Mouse (Mus musculus) lung, embryonic 14.5 days (tissue): Measurements from ENCODE around the gene Ccdc183. TPM values are rescaled to one million over a fixed set of nuclear protein-coding genes. Genes with fewer than 3 reads are reported as not detected.

ENCODE experiments used
- ATAC-seq: fragments of 200-750 bp; cut with Nextera tagmentation; 2 replicates; pipeline ENCODE4 v1.8.0; 2017; ENCODE audit warnings: mild to moderate bottlenecking, moderate TSS enrichment, moderate library complexity; ENCODE audit not compliant: insufficient read depth
- DNase-seq: peaks from one replicate; pipeline ENCODE4 v3.0.0-alpha.2; 2015
- H3K27ac ChIP-seq: fragments of 300-500 bp; sonication (generic); 2 replicates; pipeline ENCODE4 v1.5.1; 2014; ENCODE audit warnings: low read depth, mild to moderate bottlenecking, moderate library complexity
- H3K27me3 ChIP-seq: fragments of 300-500 bp; sonication (generic); 2 replicates; pipeline ENCODE4 v1.6.1; 2014; ENCODE audit warnings: low read length, control low read depth; ENCODE audit not compliant: insufficient read depth
- H3K36me3 ChIP-seq: fragments of 300-500 bp; sonication (generic); 2 replicates; pipeline ENCODE4 v1.6.1; 2014; ENCODE audit warnings: control low read depth; ENCODE audit not compliant: insufficient read depth
- H3K4me1 ChIP-seq: fragments of 300-500 bp; sonication (generic); 2 replicates; pipeline ENCODE4 v1.6.1; 2014; ENCODE audit warnings: antibody characterized with exemption, control low read depth; ENCODE audit not compliant: insufficient read depth
- H3K4me2 ChIP-seq: fragments of 300-500 bp; sonication (generic); 2 replicates; pipeline ENCODE4 v1.6.1; 2014; ENCODE audit warnings: mild to moderate bottlenecking
- H3K4me3 ChIP-seq: fragments of 300-500 bp; sonication (generic); 2 replicates; pipeline ENCODE4 v1.5.1; 2014; ENCODE audit warnings: low read depth, low read length
- H3K9ac ChIP-seq: fragments of 300-500 bp; sonication (generic); 2 replicates; pipeline ENCODE4 v1.6.1; 2014
- H3K9me3 ChIP-seq: fragments of 300-500 bp; sonication (generic); 2 replicates; pipeline ENCODE4 v1.6.1; 2016; ENCODE audit warnings: low read depth, low read length, control low read depth
- CTCF ChIP-seq: IDR thresholded peaks from 2 replicates; pipeline ENCODE4 v1.5.1; 2016; ENCODE audit warnings: antibody characterized with exemption, low read depth
- WGBS: fragments of 180-500 bp; shearing (Covaris S2); extraction: QIAGEN DNeasy Blood & Tissue Kit; methylation state at CpG from one replicate; pipeline ENCODE4 v1.1.7; 2014; 5-methylcytosine and 5-hydroxymethylcytosine counted together
- polyA plus RNA-seq: library from polyadenylated mRNA; unstranded; fragments of >200 nt; fragmentation: Nextera tagmentation; extraction: Ambion mirVana; gene quantifications from 2 replicates; pipeline ENCODE4 v1.2.1, GENCODE M21; 2014

Gene Ccdc183
- polyA plus RNA-seq, 1 experiment from 2014 or later = 0.28 TPM

- WGBS = 65% methylated on average over 6 of the region's 6 CpGs
- H3K4me2 ChIP-seq = no peak within 1 kb of the TSS
- no peaks in the 10 kb centered on the region for H3K27me3 ChIP-seq
- H3K4me1 ChIP-seq = no peaks in the 10 kb centered on the region
- H3K9me3 ChIP-seq = no peaks in the 10 kb centered on the region
- H3K4me3 ChIP-seq = no peak within 1 kb of the TSS
- TF ChIP-seq CTCF = no peak
- H3K36me3 ChIP-seq = no peaks in the 10 kb centered on the region
- H3K27ac ChIP-seq = no peak within 1 kb of the TSS
- DNase-seq (no peak), ATAC-seq (no peak)
- H3K9ac ChIP-seq = no peak within 1 kb of the TSS
Observed at GRCm38 (mm10) chr2:25627811-25628210, 10.3 kb upstream of the Ccdc183 start, which contains the start of gene Fcna. Gene Fcna (minus strand): TSS chr2:25628030.

DNA sequence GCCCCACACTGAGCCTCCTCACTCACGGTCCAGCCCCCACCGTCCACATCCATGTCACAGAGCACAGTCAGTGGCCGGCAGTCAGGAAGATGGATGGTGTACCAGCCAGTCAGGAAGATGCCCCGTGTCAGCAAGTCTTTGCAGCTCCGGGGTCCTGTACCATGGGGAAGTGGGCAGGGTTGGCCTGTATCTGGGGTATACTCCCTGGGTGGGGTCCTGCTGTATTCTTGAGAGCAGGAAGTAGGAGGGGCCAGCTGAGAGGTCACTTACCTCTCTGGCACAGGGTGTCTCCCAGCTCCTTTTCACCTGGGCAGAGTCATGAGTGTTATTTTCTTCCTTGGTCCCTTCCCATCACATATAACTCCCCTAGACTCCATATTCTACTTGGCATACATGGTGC lies 8.5 kb upstream of the Ccdc183 start:
- H3K27me3 ChIP-seq = no peaks in the 10 kb centered on the region
- H3K4me1 ChIP-seq = no peaks in the 10 kb centered on the region
- DNase-seq (no peak), ATAC-seq (no peak)
- H3K4me3 ChIP-seq = no peak overlapping the region
- H3K9ac ChIP-seq = no peak overlapping the region
- H3K27ac ChIP-seq = no peak overlapping the region
- TF ChIP-seq CTCF = no peak
- H3K36me3 ChIP-seq = no peaks in the 10 kb centered on the region
- H3K9me3 ChIP-seq = no peaks in the 10 kb centered on the region
- H3K4me2 ChIP-seq = no peak overlapping the region
- WGBS = 17% methylated on average over 5 of the region's 5 CpGs

DNA sequence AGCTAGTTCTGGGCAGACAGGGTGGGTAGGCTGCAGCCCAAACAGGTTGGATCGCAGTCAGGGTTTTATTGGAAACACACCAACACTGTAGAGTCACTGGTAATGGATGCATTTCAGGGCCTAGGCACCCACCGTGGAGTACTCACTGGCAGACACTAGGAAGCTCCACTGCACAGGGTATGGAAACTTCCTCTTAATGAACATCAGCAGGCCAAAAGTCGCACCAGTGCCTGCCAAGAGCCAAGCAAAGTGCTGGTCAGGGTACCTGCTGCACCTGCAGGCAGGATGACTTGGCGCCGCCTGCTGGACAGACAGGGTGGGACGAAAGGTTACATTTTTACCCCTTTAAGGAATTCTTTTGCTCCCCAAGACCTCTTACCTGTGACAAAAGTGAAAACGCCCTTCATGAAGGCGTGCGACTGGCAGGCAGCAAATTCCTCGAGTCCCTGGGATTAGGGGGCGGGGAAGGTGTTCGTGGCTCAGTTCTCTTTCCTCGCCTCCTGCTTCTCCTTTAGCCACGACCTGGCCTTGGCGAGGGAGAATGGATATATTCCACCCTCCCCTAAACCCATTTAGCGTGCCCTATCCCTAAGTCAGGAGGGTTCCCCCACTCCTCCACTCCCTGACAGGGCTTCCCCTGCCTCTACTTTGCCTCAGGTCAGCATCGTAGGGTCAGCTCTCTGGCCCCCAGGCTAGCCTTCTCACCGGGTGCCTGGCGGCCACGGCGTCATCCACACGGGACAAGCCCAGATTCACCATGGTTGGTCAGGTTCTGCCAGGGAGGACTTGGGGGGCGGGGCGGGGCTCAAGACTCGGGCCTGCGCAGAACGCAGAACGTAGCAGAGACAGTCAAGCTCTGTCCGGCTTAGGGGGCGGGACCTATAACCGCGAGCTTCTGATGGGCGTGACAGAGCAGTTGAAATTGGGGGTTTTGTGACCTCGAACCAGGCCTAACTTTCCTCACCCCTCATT lies 4.0 kb upstream of the Ccdc183 start, which contains the start of gene Tmem141:
Gene Tmem141, minus strand, starts transcription at position 777 of the 972 bp plus-strand sequence.
- H3K36me3 ChIP-seq = no peaks in the 10 kb centered on the region
- peaks cover 19% of the 10 kb centered on the region for H3K27me3 ChIP-seq
- H3K9me3 ChIP-seq = no peaks in the 10 kb centered on the region
- peak within 1 kb of the TSS; percentile 64 for H3K4me2 ChIP-seq
- 0 out of 2 replicates have a peak within 1 kb of the TSS, but pooled peaks have one; percentile 37 for H3K27ac ChIP-seq
- ATAC-seq = peak; percentile 95
- peak within 1 kb of the TSS; percentile 37 for H3K4me3 ChIP-seq
- H3K4me1 ChIP-seq = no peaks in the 10 kb centered on the region
- peak; percentile 91 for DNase-seq
- H3K9ac ChIP-seq = peak within 1 kb of the TSS; percentile 38
- TF ChIP-seq CTCF = peak; percentile 80
- 5% methylated on average over 34 of the region's 34 CpGs for WGBS

DNA sequence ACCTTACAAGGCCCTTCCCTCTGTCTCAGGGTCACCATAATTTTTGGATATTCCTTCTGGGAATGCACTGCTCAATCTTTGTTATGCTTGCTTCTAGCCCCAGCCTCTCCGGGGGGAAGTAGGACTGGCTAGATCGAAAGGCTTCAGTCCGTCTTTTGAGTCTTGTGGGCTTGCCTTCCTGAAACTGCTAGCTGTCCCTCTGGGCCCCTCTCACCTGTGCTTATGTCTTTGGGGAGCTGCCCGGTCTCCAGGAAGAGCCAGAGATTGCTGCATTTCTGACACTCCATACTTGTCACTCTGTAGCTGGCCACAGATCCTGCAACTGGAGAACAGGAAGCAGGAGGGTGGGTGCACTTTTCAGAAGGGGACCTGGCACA lies 3.4 kb upstream of the Ccdc183 start:
- peak overlapping the region; percentile 64 for H3K4me2 ChIP-seq
- no peak for ATAC-seq
- TF ChIP-seq CTCF = no peak
- H3K4me3 ChIP-seq = no peak overlapping the region
- no peaks in the 10 kb centered on the region for H3K9me3 ChIP-seq
- no peaks in the 10 kb centered on the region for H3K4me1 ChIP-seq
- no peak for DNase-seq
- peaks cover 25% of the 10 kb centered on the region for H3K27me3 ChIP-seq
- H3K27ac ChIP-seq = no peak overlapping the region
- no peaks in the 10 kb centered on the region for H3K36me3 ChIP-seq
- H3K9ac ChIP-seq = no peak overlapping the region
- 74% methylated on average over 4 of the region's 4 CpGs for WGBS

DNA sequence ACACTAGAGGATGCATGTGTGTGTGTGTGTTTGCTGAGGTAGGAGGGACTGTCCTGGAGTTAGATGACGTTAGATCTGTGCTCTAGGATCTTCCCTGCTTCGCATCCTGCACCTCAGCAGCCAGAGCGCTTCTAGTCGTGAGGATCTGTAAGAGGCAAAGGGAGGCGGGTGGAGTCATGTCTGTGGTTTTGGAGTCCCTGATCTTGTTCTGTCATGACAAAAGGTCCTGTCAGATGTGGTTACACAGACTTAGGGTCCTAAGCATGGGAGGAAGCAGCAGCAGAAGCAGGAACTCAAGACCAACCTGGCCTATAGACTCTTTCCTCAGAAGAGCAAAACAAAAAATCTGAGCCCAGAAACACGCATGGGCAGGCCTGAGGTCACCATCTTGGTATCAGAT lies 2.9 kb upstream of the Ccdc183 start:
- H3K4me1 ChIP-seq = no peaks in the 10 kb centered on the region
- no peak overlapping the region for H3K4me3 ChIP-seq
- no peak overlapping the region for H3K27ac ChIP-seq
- H3K9ac ChIP-seq = no peak overlapping the region
- no peaks in the 10 kb centered on the region for H3K9me3 ChIP-seq
- ATAC-seq (no peak), DNase-seq (no peak)
- no peaks in the 10 kb centered on the region for H3K36me3 ChIP-seq
- peaks cover 30% of the 10 kb centered on the region for H3K27me3 ChIP-seq
- no peak for TF ChIP-seq CTCF
- WGBS = 70% methylated on average over 6 of the region's 6 CpGs
- no peak overlapping the region; the same call in 1 of the 2 replicates for H3K4me2 ChIP-seq

- Histone ChIP-seq H3K4me3 (peak overlapping the region; percentile 9; the same call in 1 of the 2 replicates), H3K27me3 (peaks cover 41% of the 10 kb centered on the region), H3K4me2 (peak overlapping the region; percentile 32), H3K4me1 (no peaks in the 10 kb centered on the region), H3K9ac (peak overlapping the region; percentile 32), H3K27ac (no peak overlapping the region), H3K36me3 (no peaks in the 10 kb centered on the region), H3K9me3 (no peaks in the 10 kb centered on the region)
- TF ChIP-seq CTCF = no peak
- DNase-seq (no peak), ATAC-seq (0 out of 2 replicates have a peak, but pooled peaks have one; percentile 6)
- 14% methylated on average over 22 of the region's 22 CpGs for WGBS
Observed at GRCm38 (mm10) chr2:25616398-25616797, 1.1 kb downstream of the Ccdc183 start.

DNA sequence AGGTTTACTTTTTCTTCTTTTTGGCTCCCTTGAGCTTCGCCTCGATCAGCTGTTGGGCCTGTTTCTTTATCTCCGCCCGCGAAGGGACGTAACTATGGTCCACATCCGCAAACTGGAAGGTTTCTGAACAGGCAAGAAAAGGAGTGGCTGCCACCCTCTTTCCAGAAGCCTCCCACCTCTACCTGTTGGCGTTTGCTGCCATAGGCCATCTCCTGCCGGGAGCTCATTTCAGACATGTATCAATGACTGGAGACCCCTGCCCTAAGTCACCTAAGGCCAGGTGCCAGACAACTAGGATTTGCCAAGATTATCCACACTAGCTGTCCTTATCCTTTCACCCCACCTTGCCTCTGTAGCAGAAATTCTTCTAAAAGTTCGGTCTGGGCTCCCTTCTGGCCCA lies 8.8 kb downstream of the Ccdc183 start:
- peak overlapping the region; percentile 100 for H3K4me3 ChIP-seq
- peaks cover 13% of the 10 kb centered on the region for H3K4me1 ChIP-seq
- peak overlapping the region; percentile 77 for H3K4me2 ChIP-seq
- peak overlapping the region; percentile 69 for H3K27ac ChIP-seq
- DNase-seq (no peak), ATAC-seq (no peak)
- no peaks in the 10 kb centered on the region for H3K9me3 ChIP-seq
- H3K27me3 ChIP-seq = no peaks in the 10 kb centered on the region
- WGBS = 50% methylated on average over 10 of the region's 10 CpGs
- peaks cover 6% of the 10 kb centered on the region for H3K36me3 ChIP-seq
- H3K9ac ChIP-seq = peak overlapping the region; percentile 98
- TF ChIP-seq CTCF = no peak
